Mouse (Mus musculus) megakaryocyte progenitor cell, adult 5-6 weeks (primary cell): ENCODE results near the gene Fbf1. TPM values are rescaled to one million over a fixed set of nuclear protein-coding genes. Genes with fewer than 3 reads are reported as not detected.

Experiments used
- ATAC-seq: replicated peaks from 2 replicates; pipeline ENCODE4 v1.8.0; 2016; ENCODE audit warnings: mild to moderate bottlenecking, moderate TSS enrichment, inconsistent platforms; ENCODE audit not compliant: poor library complexity
- total RNA-seq, 2 experiments: library from RNA; stranded (forward) in 1 of 2; stranded (reverse) in 1 of 2; fragments of 157-497, 149-512 nt in 1 of 2; fragments of 200-1000 nt in 1 of 2; gene quantifications; 2 replicates each; pipeline versions ENCODE4 v1.2.3 to v1.2.4; 2015 to 2017

The Fbf1 gene
- total RNA-seq (2015) = 9.6 and 10.0 TPM in 2 replicates
- 14.2 and 23.8 TPM in 2 replicates for total RNA-seq (2017)

DNA sequence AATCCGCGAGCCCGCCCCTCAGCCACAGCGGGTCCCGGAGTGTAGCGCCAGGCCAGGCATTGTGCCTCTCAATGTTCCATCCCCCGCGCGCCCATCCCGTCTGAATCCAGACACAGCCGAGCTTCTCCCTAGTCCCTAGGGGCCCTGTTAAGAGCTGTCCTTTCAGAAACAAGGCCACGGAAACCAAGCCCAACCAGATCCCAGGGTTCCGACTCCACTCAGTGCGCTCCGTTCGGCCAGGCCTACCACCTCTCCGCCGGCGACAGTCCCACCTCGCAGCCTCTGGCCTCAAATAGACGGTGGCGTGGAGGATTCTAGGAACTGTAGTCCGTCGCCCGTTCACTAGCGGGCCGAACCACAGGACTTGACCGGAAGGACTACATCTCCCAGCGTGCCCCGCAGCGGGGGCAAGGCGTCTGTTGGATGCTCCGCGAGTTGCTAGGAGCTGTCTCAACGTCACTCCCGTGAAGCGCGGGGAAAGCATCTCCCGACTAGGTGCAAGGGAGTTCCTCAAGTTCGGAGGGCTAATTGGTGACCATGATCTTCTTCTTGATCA lies at the start of gene Fbf1:
TSS of gene Fbf1 (minus strand) at position 283 of the 556 bp plus-strand sequence.
- peak; percentile 100 for ATAC-seq

DNA sequence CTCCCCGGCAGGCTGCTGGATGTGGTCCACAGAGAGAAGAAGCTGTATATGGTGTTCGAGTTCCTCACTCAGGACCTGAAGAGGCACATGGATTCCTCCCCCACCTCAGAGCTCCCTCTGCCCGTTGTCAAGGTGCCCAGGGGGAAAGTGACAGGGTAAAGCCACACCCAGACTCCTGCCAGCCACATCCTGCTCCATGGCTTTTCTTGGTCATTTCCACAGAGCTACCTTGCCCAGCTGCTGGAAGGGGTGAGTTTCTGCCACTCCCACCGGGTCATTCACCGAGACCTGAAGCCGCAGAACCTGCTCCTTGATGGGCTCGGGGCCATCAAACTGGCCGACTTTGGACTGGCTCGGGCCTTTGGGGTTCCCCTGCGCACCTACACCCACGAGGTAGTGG lies 48.6 kb upstream of the Fbf1 start:
- ATAC-seq = no peak

DNA sequence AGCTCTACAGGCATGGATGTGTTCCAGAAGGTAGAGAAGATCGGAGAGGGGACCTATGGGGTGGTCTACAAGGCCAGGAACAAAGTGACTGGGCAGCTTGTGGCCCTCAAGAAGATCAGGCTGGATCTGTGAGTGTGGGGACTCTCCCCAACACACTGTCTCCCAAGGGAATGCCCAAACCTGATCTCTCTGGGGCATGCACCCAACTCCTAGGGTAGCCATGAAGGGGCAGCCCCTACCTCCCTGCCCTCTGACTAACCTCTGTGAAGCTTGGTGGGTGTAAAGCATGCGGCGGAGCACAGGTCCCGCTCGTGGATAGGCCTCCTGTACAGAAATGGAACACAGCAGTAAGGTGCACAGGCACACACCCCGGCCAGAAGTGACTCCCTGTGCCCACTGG lies 48.0 kb upstream of the Fbf1 start:
- no peak for ATAC-seq

DNA sequence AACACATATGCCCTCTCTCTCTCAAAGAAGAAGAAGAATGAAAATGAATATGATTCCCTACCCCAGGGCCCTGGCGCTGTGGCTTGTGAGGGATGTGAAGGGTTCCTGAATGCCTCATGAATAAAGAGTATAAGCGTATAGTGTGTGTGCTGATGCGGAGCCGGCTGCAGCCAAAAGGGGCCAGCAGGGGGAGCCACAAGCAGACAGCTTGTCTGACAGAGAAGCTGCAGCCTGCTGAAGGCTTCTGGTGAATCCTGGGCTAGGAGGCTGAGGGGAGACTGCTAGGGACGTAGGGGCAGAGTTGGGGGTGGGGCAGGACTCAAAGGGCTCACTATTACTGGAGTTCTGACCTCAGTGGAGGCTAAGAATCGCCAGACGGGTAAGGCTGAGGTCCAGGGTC lies 47.2 kb upstream of the Fbf1 start:
- peak; percentile 43 for ATAC-seq

DNA sequence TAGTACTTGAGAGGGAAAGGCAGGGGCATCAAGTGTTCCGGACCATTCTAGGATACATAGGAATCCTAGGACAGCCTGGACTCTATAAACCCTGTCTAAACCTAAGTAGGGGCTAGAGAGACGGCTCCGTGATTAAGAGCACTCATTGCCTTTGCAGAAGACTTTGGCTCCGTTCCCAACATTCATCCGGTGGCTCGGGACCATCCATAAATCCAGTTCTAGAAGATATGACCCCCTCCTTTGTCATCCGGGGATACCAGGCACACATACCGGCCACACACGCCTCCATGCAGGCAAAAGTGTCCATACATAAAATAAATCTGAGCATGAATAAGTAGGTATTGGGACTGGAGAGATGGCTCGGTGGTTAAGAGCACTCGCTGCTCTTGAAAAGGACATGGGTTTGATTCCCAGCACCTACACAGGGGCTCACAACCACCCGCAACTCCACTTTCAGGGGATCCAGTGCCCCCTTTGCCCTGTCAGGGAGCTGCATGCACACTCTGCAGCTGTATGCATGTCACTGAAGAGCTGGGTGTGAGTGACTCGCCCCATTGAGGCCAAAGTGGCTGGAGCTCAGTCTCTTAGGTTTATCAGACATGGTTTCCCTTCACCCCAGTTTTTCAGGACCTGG lies 46.0 kb upstream of the Fbf1 start:
- ATAC-seq = no peak

DNA sequence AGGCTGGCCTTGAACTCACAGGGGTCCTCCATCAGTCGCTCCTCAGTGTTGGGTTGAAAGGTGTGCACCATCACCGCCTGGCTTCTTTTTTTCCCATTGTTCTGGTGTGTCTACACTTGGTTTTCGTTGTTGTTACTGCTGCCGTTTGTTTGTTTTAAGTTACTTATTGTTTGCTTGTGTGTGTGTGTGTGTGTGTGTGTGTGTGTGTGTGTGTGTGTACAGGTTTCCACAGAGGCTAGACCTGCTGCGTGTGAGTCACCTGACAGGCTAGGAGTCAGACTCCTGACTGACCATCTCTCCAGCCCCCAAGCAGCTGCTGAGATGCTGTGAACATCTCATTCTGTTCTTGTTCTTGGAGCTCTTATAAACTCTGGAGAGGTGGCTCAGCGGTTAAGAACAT lies 44.9 kb upstream of the Fbf1 start:
- no peak for ATAC-seq

DNA sequence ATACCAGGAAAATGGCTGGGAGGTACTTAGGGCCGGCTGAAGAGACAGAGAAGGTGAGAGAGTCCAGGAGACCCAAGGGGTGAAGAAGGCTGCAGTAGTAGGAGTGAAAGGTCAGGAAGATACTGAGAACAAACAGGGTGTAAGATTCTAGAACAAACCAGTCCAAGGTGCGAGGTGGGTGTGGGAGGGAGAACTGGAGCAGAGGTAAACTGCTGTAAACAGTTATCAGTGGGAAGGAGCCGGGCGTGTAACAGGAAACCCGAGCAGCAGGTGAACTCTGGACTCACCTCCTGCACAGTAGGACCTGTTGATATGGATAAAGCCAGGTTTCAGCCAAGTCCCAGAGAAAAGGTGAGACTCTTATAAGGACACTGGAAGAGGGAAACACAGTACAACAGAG lies 42.7 kb upstream of the Fbf1 start:
- no peak for ATAC-seq

DNA sequence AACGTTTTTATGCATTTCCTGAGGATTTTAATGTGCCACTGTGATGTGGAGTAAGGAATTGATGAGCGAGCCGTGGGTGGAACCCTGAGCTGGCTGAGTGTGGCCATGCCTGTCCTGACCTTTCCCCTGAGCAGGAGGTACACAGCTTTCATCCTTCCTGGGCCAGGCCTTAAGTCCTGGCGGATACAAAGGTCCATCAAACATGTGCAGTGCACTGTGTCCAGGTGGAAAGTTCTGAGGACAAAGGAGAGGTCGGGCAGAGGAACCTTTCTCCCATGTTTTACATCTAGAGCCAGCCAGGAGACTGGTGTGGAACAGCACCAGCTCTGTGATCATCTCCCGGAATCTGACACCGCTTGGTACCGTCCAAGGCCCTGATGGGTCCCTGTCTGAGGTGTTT lies 41.3 kb upstream of the Fbf1 start:
- no peak for ATAC-seq

DNA sequence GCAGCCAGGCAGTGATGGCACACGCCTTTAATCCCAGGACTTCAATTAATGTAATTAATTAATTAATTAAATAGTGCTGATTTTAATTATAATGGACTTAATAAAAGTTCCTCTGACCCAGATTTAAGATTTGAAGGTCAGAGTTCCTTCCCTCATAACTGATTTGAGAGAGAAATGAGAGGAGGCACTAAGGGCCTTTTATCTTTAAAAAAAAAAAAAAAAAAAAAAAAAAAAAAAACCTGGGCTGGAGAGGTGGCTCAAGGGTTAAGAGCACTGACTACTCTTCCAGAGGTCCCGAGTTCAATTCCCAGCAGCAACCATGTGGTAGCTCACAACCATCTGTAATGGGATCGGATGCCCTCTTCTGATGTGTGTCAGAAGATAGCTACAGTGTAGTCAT lies 40.7 kb upstream of the Fbf1 start:
- no peak for ATAC-seq

DNA sequence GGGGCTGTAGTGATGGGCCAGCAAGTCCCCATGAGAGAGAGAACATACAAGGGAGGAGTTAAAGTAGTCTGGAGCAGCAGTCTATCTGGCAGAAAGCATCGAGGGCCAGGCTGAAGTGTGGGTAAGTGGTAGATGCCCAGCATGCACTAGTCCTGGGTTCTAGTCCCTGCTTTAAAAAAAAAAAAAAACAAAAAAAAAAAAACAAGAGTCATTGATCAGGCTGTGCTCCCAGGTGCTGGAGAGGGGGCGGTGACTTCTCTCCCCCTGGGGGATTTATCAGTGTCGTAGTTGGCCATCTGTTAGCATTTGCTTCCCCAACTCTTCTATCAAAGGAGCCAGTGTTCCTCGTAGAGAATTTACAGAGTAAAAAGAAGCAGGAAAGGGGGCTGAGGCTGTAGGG lies 38.7 kb upstream of the Fbf1 start:
- ATAC-seq = no peak

DNA sequence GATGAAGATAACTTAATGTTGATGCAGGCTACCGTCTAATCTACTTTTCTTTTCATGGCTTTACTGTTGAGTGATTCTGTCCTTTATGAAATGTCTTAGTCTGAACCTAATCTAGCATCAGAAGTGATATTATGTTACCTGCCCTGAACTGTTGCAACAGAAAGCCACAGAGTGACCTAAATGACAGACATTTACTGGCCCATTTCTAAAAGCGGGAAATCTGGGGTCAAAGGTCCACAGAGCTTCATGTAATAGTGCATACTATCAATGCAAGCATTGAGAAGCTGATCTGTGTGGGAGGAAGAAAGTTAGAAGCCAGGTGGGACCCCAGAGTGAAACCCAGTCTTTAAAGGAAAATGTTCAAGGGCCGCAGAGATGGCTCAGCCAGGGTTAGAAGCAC lies 35.2 kb upstream of the Fbf1 start:
- ATAC-seq = no peak

DNA sequence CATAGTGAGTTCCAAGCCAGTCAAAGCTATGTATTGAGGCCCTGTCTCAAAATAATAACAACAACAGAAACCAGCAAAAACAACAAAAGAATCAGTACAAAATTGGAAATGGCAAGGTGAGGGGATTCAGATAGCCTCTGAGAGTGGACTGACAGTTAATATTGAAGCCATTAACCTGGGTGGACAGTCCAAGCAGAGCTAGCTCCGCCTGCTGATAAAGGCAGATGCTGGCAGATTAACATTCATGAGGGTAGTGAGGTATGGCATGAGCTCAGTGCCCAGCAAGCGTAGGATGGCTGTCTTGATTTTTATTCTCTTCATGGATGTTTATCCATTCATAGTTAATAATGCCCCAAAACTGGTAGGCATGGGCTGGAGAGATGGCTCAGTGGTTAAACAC lies 33.2 kb upstream of the Fbf1 start:
- no peak for ATAC-seq

DNA sequence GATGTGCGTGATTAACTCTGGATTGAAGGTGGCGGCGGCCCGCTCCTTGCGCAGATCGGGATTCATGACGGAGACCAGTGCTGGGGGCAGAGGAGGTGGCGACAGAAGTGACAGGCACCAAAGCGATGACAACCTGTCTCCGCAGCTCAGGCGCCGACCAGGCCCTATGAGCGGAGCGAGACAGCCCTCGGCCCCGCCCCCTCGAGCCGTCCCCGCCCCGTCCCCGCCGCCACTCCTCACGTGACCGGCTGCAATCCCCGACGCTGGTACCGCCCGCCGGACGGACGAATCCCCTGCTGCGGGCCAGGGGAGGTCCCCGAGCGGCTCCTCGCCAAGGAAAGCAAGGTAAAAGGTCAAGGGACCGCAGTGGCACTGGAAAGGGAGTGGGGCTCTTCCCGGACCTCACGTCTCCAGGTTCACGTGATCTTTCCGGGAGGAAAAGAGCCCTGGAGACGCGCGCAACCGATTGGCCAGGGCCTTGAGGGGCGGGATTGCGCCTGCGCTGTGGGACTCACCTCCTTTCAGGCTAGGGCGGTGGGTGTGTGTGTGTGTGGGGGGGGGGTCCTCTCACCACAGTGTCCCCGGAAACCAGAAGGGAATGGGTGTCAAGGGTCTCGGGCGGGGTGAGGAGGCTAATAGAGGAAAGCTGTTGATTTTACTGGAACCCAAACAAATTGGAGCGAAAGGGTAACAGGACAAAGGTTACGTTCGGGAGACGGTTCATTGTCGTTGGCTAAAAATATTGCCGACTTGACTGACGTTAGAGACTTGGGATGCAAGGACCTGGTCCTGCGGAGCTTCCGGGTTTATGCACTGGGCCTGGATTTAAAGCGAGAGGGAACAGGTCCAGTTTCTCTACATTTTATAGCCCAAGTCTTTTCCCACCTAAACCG lies 30.9 kb upstream of the Fbf1 start, which contains the start of the genes Ten1 and Acox1:
TSS of gene Ten1 (plus strand) at position 217 of the 893 bp plus-strand sequence.
TSS of gene Acox1 (minus strand) at position 407 of the 893 bp plus-strand sequence.
- ATAC-seq = peak; percentile 85

DNA sequence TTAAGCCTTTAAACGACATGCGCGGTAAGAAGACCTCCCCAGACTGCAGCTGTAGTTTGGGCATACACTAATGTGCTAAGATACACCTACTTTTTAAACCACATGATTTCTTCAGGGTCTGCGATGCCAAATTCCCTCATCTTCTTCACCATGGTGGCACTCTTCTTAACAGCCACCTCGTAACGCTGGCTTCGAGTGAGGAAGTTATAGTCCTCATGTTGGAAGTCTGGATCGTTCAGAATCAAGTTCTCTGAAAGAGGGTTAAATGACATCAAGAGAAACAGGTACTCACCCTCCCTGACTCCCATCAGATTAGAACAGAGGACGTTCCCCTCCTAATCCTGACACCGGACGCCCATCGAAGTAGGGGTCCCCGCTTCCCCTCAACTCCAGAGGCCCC lies 30.2 kb upstream of the Fbf1 start:
- no peak for ATAC-seq

DNA sequence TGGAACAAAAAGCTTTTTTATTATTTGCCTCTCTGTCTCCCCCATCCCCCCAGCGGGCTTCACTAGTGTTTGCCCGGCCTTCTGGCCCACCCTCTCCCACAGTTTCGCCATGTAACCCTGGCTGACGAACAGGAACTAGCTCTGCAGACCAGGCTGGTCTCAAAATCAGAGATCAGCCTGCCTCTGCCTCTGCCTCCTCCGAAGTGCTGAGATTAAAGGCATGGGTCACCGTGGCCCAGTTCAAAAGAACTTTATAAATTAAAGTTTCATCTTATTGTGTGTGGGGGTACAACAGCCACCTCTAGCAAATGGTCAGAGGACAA lies 29.6 kb upstream of the Fbf1 start:
- ATAC-seq = no peak

DNA sequence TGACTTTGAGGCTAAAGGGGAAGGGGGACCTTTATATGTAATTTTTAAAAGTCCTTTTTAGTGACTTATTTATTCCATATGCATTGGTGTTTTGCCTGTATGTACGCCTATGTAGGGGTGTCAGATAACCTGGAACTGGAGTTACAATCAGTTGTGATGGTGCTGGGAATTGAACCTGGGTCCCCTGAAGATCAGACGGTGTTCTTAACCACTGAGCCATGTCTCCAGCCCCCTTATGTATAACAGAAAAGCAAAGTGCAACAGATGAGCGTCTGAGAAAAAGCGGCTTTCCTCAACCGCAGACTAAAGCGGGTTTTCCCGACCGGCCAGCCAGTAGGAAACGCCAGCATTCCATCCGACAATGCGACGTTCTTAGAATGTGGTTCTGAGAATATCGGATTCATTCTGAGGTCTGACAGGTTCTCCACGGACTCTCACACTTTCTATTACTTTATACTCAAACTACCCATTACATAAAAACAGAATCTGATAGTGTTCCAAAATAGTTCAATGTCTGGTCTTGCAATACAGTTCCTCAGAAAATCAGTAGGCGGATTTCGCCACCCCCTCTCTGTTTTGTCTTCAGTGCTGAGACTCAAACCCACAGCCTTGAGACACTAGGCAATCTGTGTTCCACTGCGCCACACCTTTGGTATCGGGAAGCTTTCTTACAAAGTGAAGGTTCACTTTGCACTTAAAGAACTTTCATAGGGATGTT lies 29.1 kb upstream of the Fbf1 start:
- no peak for ATAC-seq

DNA sequence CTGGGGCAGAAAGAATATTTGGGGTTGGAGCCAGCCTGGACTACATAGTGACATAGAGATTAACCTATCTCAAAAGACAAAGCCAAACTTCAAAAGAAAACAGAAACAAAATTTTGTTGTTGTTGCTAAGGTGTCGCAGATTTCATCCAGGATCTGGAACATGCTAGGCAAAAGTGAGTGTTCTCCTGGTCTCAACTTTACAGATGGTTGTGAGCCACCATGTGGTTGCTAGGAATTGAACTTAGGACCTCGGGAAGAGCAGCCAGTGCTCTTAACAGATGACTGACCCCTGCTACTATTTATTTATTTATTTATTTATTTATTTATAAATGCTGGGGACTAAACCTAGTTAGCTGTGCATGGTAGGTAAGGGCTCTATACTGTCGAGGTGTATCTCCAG lies 28.4 kb upstream of the Fbf1 start:
- no peak for ATAC-seq

DNA sequence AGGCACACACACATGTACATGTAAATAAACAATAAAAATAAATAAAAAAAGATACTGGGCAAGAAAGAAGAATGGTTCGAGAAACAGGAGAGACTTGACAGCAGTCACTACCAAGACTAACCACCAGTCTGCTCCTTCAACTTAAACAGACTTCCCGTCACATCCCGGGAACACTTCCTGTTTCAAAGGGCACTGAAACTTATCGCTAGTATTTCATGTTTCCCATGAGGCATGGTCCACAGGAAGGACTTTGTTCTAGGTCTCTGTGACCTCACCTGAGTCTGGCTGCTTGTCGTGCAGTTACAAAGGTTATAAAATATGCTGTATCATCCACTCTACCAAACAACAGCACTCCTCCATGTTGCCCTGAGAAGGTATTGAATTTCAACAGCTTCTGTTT lies 27.3 kb upstream of the Fbf1 start:
- ATAC-seq = peak; percentile 30

DNA sequence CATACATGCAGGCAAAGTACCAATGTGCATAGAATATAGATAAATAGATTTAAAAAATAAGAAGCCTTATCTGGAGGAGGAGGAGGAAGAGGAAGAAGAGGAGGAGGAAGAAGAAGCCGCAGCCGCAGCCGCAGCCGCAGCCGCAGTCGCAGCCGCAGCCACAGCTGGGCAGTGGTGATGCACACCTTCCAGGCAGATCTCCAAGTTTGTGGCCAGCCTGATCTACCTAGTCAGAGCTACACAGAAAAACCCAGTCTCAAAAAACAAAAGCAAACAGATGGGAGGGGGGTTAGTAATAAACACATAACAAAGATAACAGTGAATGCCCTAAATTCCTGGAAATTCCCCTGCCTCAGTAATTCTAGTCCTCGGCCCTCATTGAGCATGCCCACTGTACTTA lies 26.7 kb upstream of the Fbf1 start:
- ATAC-seq = no peak

DNA sequence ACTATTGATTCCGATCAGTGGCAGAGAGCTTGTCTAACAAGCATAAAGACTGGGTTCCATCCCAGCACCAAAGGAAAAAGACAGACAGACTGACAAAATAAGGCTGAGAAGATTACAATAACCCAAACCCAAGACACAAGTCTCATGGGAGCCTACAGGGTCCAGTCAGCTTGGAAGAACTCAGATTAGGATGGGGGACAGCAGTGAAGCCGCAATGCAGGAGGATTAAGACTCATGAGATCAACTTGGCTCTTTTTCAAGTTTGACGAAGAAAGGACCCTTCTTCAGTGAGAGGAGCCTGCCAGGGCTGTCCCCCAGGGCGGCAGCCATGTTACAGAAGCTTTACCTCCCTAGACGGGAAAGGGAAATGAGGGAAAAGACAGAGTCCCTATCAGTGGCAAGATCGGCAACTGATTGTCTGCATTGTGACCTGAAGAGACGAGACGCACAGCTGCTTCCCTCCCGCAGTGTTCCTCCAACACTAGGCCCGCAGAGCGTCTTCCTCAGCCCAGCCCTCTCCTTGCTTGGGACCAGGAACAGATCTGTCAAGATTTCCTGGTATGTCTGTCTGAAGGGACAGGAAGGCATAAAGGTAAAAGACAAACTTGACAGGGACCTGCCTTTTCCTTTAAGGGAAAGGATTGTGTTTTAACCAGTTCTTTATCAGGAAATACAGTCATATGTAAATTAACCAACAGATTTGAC lies 19.4 kb upstream of the Fbf1 start:
- ATAC-seq = no peak

DNA sequence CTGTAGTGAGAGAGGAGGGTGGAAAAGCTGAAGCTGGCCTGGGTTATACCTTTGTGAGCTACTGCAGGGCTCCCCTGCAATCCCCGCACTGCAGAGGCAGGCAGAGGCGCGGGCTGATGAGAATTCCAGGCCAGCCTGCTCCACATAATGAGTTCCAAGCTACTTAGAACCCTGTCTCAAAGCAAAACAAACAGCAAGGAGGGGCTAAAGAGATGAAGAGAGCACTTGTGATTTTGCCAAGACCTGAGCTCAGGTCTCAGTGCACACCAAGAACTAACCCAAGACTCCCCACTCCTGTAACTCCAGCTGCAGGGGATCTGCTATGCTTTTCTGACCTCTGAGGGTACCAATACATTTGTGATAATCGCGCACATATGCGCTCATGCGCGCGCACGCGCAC lies 18.4 kb upstream of the Fbf1 start:
- no peak for ATAC-seq
